Mouse (Mus musculus): Measurements from ENCODE around the gene Elf2. TPM values are rescaled to one million over a fixed set of nuclear protein-coding genes. Genes with fewer than 3 reads are reported as not detected.

The Elf2 gene
- polyA plus RNA-seq, 1 experiment: 62.9 TPM

DNA sequence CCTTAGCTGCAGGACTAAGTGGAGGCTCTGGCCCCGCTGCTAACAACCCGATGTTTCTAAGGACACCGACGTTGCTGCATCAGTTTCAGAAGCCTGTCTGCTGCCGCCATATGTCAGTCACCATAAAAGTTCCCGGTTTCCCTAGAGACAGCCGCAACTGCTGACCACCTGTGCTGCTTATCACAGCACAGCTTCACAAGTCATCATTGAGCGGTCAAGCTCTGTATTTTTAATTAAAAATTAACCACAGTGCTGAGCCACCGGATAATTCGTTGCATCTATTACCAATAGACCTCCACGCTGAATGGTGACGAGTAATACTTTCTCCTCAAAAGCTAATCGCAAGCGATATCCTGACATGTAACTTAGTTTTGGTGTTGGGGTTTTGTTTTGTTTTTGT is 135.6 kb downstream of the Elf2 start:
- TF ChIP-seq POLR2A (IDR thresholded peaks at IDR 0.05; ENCODE audit: borderline replicate concordance, extremely low read depth, insufficient read depth, insufficient read length, poor library complexity, severe bottlenecking): no peak
- TF ChIP-seq CTCF (IDR thresholded peaks at IDR 0.05; ENCODE audit: borderline replicate concordance, extremely low read depth, insufficient read depth, insufficient read length): no peak
- DNase-seq (ENCODE audit: low read depth): no peak

GRCm38 (mm10) chr3:51204441-51204840 is 136.0 kb downstream of the Elf2 start:
- no peak for TF ChIP-seq POLR2A (IDR thresholded peaks at IDR 0.05; ENCODE audit: borderline replicate concordance, extremely low read depth, insufficient read depth, insufficient read length, poor library complexity, severe bottlenecking)
- TF ChIP-seq CTCF (IDR thresholded peaks at IDR 0.05; ENCODE audit: borderline replicate concordance, extremely low read depth, insufficient read depth, insufficient read length): peak; percentile 27; the same call in 1 of the 2 replicates
- DNase-seq (ENCODE audit: low read depth): no peak

DNA sequence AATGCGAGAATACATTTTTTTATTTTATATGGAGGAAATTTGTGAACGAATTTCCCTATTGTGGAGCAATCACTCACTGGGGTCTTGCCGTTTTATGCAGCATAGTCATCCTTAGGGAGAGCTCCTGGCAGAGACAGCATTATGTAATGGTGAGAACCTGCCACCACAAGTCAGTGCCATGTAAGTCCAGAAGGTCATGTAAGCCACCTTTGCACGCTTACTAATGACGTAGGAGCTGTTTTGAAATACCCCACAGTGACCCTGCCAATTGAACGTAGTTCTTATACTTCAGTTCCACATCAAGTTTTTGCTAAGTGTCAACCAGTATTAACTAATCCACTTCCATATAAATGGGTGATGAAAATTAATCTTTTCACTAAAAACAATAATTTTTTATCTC is 136.6 kb downstream of the Elf2 start:
- DNase-seq (ENCODE audit: low read depth): no peak
- TF ChIP-seq CTCF (IDR thresholded peaks at IDR 0.05; ENCODE audit: borderline replicate concordance, extremely low read depth, insufficient read depth, insufficient read length): no peak
- TF ChIP-seq POLR2A (IDR thresholded peaks at IDR 0.05; ENCODE audit: borderline replicate concordance, extremely low read depth, insufficient read depth, insufficient read length, poor library complexity, severe bottlenecking): no peak

Other genes with a start within 250 kb of the Elf2 start
- 28.2 and 33.0 TPM in 2 replicates for gene Noct, start 116.2 kb downstream of the Elf2 start, polyA plus RNA-seq (2012; rRNA removed)
- gene Mgarp, start 56.1 kb upstream of the Elf2 start, polyA plus RNA-seq (2012; rRNA removed): 1.2 and 1.7 TPM in 2 replicates
- gene Ndufc1, start 68.3 kb upstream of the Elf2 start, polyA plus RNA-seq (2012; rRNA removed): 349 and 402 TPM in 2 replicates
- gene Naa15, start 74.5 kb upstream of the Elf2 start, polyA plus RNA-seq (2012; rRNA removed): 25.0 and 31.7 TPM in 2 replicates
- gene Rab33b, start 143.3 kb upstream of the Elf2 start, polyA plus RNA-seq (2012; rRNA removed): 14.7 and 17.5 TPM in 2 replicates
- 15.3 and 15.7 TPM in 2 replicates for gene Setd7, start 220.2 kb upstream of the Elf2 start, polyA plus RNA-seq (2012; rRNA removed)